Mouse (Mus musculus) spleen, postnatal 36 days (tissue): ENCODE results near the gene Sae1.
A peak's percentile ranks its signal among the peaks of the same experiment; 100 is the strongest.
"Not testable (repeated sequence)": the region's sequence is repeated elsewhere in the genome, so short reads cannot be mapped to it uniquely, and the experiment has no call there.

Experiments
- DNase-seq, 2 experiments: peaks; one replicate each; pipeline ENCODE4 v3.0.0; 2022; ENCODE audit warnings: low spot score in 2 of 2, mixed read lengths in 1 of 2

Sae1 gene

GRCm38 (mm10) chr7:16402968-16403948 is 15.7 kb upstream of the Sae1 start:
- DNase-seq, result peak; percentile 54 to 61

GRCm38 (mm10) chr7:16402449-16402848 is 14.8 kb upstream of the Sae1 start:
- peak in 1 of 2 experiments; percentile 30 for DNase-seq

- peak; percentile 73 to 84 for DNase-seq
Measured at GRCm38 (mm10) chr7:16401991-16402431, 14.4 kb upstream of the Sae1 start.

GRCm38 (mm10) chr7:16400689-16401611 is 13.3 kb upstream of the Sae1 start, which contains the start of gene Zc3h4:
Gene Zc3h4, plus strand, starts transcription at chr7:16400910.
- DNase-seq, result peak; percentile 92 to 93

GRCm38 (mm10) chr7:16399820-16400688 is 12.4 kb upstream of the Sae1 start:
- peak; percentile 98 to 99 for DNase-seq

- peak; percentile 89 to 91 for DNase-seq
Measured at GRCm38 (mm10) chr7:16399098-16399819, 11.7 kb upstream of the Sae1 start.

GRCm38 (mm10) chr7:16398387-16399050 is 10.9 kb upstream of the Sae1 start:
- no peak for DNase-seq

GRCm38 (mm10) chr7:16397465-16397864 is 9.9 kb upstream of the Sae1 start:
- DNase-seq, result no peak

GRCm38 (mm10) chr7:16395944-16396343 is 8.3 kb upstream of the Sae1 start:
- peak; percentile 23 to 61 for DNase-seq

GRCm38 (mm10) chr7:16392923-16393322 is 5.3 kb upstream of the Sae1 start:
- no peak for DNase-seq

- not testable (repeated sequence) for DNase-seq
Measured at GRCm38 (mm10) chr7:16389942-16390341, 2.3 kb upstream of the Sae1 start.

GRCm38 (mm10) chr7:16376505-16376904 is 11.1 kb downstream of the Sae1 start:
- peak; percentile 41 to 60 for DNase-seq

- no peak for DNase-seq
Measured at GRCm38 (mm10) chr7:16374989-16375388, 12.6 kb downstream of the Sae1 start.

- DNase-seq, result no peak
Measured at GRCm38 (mm10) chr7:16373719-16374118, 13.9 kb downstream of the Sae1 start.

GRCm38 (mm10) chr7:16370596-16370995 is 17.0 kb downstream of the Sae1 start:
- no peak for DNase-seq

GRCm38 (mm10) chr7:16368835-16369234 is 18.8 kb downstream of the Sae1 start:
- DNase-seq, result no peak

- DNase-seq, result no peak
Measured at GRCm38 (mm10) chr7:16366669-16367068, 20.9 kb downstream of the Sae1 start.

GRCm38 (mm10) chr7:16366133-16366646 is 21.4 kb downstream of the Sae1 start:
- DNase-seq, result no peak

- no peak for DNase-seq
Measured at GRCm38 (mm10) chr7:16364901-16365500, 22.6 kb downstream of the Sae1 start.
